Mouse (Mus musculus) frontal cortex, postnatal 14 days (tissue): ENCODE results near the gene Nt5dc2.

Source experiments
- DNase-seq, 2 experiments: peaks; one replicate each; pipeline ENCODE4 v3.0.0; 2022; ENCODE audit warnings: low spot score in 2 of 2

Nt5dc2 gene

DNA sequence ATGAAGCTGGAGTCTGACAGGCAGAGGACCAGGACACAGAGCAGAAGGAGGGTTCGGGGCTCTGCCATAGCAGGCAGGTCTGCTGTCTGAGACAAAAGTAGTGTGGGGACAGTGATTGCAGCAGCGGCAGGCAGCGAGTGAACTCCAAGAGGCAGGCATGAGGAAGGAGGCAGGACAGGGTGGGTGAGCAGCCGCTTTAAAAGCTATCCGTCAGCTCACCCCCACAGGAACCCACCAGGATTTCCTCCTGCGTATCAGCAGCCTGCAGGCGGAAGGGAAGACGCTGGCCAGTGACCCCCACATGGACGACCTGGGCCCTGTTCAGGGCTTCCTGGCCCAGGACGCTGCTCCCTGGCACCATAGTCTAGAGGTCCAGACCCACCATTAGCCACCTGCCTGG, 37.6 kb downstream of the Nt5dc2 start, which contains the start of gene Stab1:
Stab1 (minus strand) TSS at position 217 of the 400 bp plus-strand sequence.
- DNase-seq, result no peak

DNA sequence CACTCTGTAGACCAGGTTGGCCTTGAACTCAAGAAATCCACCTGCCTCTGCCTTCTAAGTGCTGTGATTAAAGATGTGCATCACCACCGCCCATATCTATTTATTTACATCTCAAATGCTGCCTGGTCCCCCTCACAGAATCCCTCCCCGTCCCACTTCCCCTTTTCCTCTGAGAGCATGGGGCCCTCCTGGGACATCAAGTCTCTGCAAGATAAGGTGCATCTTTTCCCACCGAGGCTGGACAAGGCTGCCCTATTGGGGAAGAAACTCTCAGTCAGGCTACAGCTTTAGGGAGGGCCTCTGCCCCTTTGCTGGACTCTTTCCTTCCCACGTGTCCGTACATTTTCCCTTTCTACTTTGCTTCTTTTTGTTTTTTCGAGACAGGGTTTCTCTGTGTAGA, 38.7 kb downstream of the Nt5dc2 start:
- DNase-seq, result no peak

GRCm38 (mm10) chr14:31170963-31171362, 40.1 kb downstream of the Nt5dc2 start:
- no peak for DNase-seq

GRCm38 (mm10) chr14:31171386-31171785, 40.5 kb downstream of the Nt5dc2 start:
- DNase-seq, result no peak

GRCm38 (mm10) chr14:31171821-31172220, 41.0 kb downstream of the Nt5dc2 start:
- no peak for DNase-seq

DNA sequence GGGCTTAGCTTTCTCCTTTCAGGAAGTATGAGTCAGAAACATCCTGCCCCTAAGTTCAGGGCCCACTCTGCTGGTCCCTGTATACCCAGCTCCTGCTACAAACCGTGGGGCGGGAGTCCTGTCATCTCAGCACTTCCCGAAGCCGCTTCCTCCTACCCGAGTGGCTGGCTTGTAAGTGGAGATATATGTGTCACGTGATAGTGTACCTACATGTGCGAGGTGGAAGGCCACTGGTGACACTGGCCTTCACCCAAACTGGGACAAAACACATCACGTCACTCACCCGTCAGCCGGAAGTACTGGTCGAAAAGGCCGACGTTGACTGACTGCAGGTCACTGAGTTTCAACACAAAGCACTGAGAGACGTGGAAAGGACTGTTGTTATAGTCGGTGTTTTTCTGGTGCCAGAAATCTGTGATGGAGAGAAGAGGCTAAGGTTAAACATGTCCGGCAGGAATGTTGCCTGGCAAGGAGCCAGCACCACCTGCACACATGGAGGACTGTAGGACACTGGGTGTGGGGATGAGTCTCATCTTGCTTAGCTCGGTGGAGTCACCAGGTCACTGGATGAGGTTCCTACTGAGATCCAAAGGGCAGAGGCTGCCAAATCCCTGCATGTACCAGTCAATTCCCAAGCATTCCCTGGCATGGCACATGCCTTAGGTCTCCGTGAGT, 42.1 kb downstream of the Nt5dc2 start:
- DNase-seq, result no peak

- DNase-seq, result no peak
Observed at GRCm38 (mm10) chr14:31173537-31173936, 42.7 kb downstream of the Nt5dc2 start.

GRCm38 (mm10) chr14:31177287-31177686, 46.4 kb downstream of the Nt5dc2 start:
- DNase-seq, result no peak

GRCm38 (mm10) chr14:31177715-31178114, 46.9 kb downstream of the Nt5dc2 start:
- DNase-seq, result no peak

- DNase-seq, result no peak
Observed at GRCm38 (mm10) chr14:31179677-31180365, 49.0 kb downstream of the Nt5dc2 start.

- no peak for DNase-seq
Observed at GRCm38 (mm10) chr14:31181512-31181911, 50.7 kb downstream of the Nt5dc2 start.

DNA sequence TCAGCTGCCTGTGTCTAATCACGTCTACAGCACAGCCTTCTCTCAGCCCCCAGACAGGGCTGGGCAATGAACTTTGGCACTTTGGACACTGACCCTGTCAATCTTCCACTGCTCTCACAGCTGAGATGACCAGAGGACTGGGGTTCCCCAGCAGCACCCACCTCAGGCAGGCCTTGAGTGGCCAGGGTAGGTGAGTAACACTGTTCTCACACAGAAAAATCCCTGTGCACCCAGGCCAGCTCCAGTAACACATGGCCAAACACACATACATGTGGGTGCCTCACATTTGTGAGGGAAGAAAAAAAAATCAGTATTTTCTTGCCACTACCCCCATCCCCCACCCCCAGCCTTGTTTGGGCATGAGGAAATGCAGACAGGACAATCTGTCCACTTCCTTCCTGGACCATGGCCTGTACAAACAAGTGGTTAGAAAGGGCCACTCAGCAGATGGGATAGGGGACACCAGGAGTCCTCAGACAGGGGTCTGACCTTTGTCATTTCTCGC, 52.0 kb downstream of the Nt5dc2 start:
- no peak for DNase-seq

DNA sequence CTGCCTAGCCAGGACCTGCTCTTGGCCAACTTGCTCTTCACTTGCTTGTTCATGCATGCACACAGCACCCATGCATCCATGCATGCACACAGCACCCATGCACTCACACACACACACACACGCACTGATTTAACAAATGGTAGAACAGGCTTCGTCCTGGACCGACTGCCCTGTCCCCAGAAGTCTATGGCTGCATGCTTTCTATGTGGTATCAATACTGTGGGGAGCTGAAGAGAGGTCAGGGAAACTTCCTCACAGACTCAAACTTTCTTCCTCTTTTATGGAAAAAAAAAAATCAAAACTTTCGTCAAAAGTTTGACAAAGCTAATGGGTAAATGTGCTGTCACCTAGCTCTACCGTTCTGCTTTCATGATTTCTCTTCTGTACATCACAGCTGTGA, 52.7 kb downstream of the Nt5dc2 start:
- no peak for DNase-seq

GRCm38 (mm10) chr14:31184195-31184594, 53.3 kb downstream of the Nt5dc2 start:
- no peak for DNase-seq

- no peak for DNase-seq
Observed at GRCm38 (mm10) chr14:31186656-31187055, 55.8 kb downstream of the Nt5dc2 start.
